Mouse (Mus musculus) lung, postnatal 0 days (tissue): ENCODE measurements around the gene Wnt11. TPM values are rescaled to one million over a fixed set of nuclear protein-coding genes. Genes with fewer than 3 reads are reported as not detected.
A peak's percentile ranks its signal among the peaks of the same experiment; 100 is the strongest.

ENCODE experiments used
- ATAC-seq: fragments of 200-750 bp; cut with Nextera tagmentation; 2 replicates; pipeline ENCODE4 v1.8.0; 2017; ENCODE audit warnings: moderate library complexity
- DNase-seq: peaks from one replicate; pipeline ENCODE4 v3.0.0-alpha.2; 2016; ENCODE audit warnings: low spot score
- H3K27ac ChIP-seq: fragments of 300-500 bp; sonication (generic); 2 replicates; pipeline ENCODE4 v1.5.1; 2014; ENCODE audit warnings: antibody characterized with exemption, mild to moderate bottlenecking, low read length, mixed read lengths
- H3K27me3 ChIP-seq: fragments of 300-500 bp; sonication (generic); replicated peaks from 2 replicates; pipeline ENCODE4 v1.6.1; 2014; ENCODE audit warnings: low read length, mixed read lengths; ENCODE audit not compliant: insufficient read depth
- H3K36me3 ChIP-seq: fragments of 300-500 bp; sonication (generic); 2 replicates; pipeline ENCODE4 v1.6.1; 2014; ENCODE audit warnings: low read length, mixed read lengths; ENCODE audit not compliant: insufficient read depth
- H3K4me1 ChIP-seq: fragments of 300-500 bp; sonication (generic); 2 replicates; pipeline ENCODE4 v1.6.1; 2014; ENCODE audit warnings: antibody characterized with exemption, low read depth, low read length, mixed read lengths; ENCODE audit not compliant: insufficient read depth
- H3K4me2 ChIP-seq: fragments of 300-500 bp; sonication (generic); replicated peaks from 2 replicates; pipeline ENCODE4 v1.6.1; 2014; ENCODE audit warnings: low read depth, mild to moderate bottlenecking, low read length, moderate library complexity, mixed read lengths
- H3K4me3 ChIP-seq: fragments of 300-500 bp; sonication (generic); 2 replicates; pipeline ENCODE4 v1.5.1; 2014; ENCODE audit warnings: low read depth, low read length
- H3K9ac ChIP-seq: fragments of 300-500 bp; sonication (generic); replicated peaks from 2 replicates; pipeline ENCODE4 v1.6.1; 2014; ENCODE audit warnings: low read depth, mild to moderate bottlenecking
- H3K9me3 ChIP-seq: fragments of 300-500 bp; sonication (generic); 2 replicates; pipeline ENCODE4 v1.6.1; 2016; ENCODE audit warnings: low read length, mixed read lengths
- CTCF ChIP-seq: IDR thresholded peaks from 2 replicates; pipeline ENCODE4 v1.5.1; 2016; ENCODE audit warnings: antibody characterized with exemption, mild to moderate bottlenecking
- EP300 ChIP-seq: IDR thresholded peaks from 2 replicates; pipeline ENCODE4 v1.6.1; 2016; ENCODE audit warnings: antibody characterized with exemption, mild to moderate bottlenecking, control low read depth
- WGBS: fragments of 180-500 bp; shearing (Covaris S2); extraction: QIAGEN DNeasy Blood & Tissue Kit; methylation state at CpG from one replicate; pipeline ENCODE4 v1.1.7; 2014; 5-methylcytosine and 5-hydroxymethylcytosine counted together
- polyA plus RNA-seq: library from polyadenylated mRNA; unstranded; fragments of >200 nt; fragmentation: Nextera tagmentation; extraction: Ambion mirVana; gene quantifications from 2 replicates; pipeline ENCODE4 v1.2.1, GENCODE M21; 2015

The Wnt11 gene
- polyA plus RNA-seq, result 10.5 and 11.8 TPM in 2 replicates

DNA sequence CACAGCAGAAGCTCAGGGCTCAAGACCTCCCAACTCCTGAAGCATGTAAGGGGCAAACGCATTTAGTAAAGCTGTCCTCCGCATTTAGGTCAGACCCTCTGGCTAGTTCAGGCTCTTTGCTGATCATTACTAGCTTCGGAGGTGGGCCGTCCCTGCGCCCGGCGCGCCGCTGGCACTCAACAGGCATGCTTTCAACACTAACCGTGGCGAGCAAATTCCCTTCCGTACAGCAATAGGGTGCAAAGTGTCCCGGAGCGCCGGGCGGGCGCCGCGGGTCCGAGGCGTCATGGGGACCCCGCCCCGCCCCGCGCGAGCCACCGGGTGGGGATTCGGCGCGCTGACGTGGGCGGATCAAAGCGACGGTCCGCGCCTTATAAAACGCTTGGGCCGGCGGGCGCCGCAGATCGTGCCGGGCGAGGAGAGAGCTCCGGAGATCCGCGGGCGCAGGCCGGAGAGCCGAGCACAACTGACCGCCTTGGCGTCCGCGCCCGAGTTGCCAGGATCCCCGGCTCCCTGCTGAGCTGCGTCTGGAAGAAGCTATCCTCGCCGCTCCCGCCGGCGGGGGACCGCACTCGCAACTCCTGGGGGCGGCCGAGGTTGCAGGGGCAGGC is at the start of gene Wnt11:
Gene Wnt11, plus strand, starts transcription at position 402 of the 611 bp plus-strand sequence.
- peak; percentile 20; the same call in 1 of the 2 replicates for ATAC-seq
- Histone ChIP-seq H3K9ac (no peak within 1 kb of the TSS; the same call in 1 of the 2 replicates), H3K4me1 (peaks cover 18% of the 10 kb centered on the region), H3K27me3 (no peaks in the 10 kb centered on the region; the same call in 1 of the 2 replicates), H3K9me3 (no peaks in the 10 kb centered on the region), H3K4me3 (peak within 1 kb of the TSS; percentile 50), H3K27ac (no peak within 1 kb of the TSS), H3K4me2 (peak within 1 kb of the TSS; percentile 91), H3K36me3 (no peaks in the 10 kb centered on the region)
- peak; percentile 47 for DNase-seq
- TF ChIP-seq EP300 (no peak), CTCF (no peak)
- under 1% methylated on average over 57 of the region's 66 CpGs for WGBS

DNA sequence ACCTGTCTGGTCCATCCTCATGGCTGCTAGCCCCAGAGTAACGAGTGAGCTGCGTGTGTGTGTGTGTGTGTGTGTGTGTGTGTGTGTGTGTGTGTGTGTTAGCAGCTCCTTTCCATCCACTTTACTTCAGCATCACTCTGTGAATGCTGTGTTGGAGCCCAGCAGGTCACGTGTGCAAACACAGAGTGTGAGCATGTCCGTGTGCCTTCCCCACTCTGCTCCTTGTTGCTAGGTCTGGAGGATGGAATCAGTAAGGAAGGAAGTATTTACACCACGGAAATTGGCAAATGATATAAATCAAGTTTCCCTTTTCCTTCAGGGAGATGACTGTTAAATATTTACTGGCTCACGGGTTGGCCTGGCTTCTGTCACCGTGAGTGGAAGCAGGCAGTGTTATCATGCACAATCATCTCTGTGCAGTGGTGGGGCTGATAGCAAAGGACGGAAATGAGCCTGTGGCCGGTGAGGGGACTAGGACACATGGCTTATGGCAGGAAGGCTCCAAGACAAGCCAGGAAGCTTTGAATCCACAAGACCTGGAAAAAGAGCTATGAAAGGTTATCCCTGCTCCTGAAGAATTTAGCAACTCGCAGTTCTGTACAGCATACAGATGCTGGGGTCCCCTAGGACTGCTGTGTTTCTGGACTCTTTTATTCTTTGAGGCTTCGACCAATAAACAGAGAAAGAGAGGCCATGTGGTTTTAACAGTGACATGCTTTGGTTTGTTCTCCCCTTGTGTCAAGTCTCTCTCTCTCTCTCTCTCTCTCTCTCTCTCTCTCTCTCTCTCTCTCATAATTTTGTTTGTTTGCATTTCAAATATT is 47.9 kb upstream of the Wnt11 start:
- H3K27me3 ChIP-seq, result peaks cover 3% of the 10 kb centered on the region; the same call in 1 of the 2 replicates
- no peak overlapping the region for H3K4me3 ChIP-seq
- WGBS, result 26% methylated on average over 11 of the region's 11 CpGs
- no peaks in the 10 kb centered on the region for H3K9me3 ChIP-seq
- peaks cover 14% of the 10 kb centered on the region for H3K4me1 ChIP-seq
- ATAC-seq, result peak; percentile 47
- no peak overlapping the region for H3K4me2 ChIP-seq
- DNase-seq, result no peak
- 0 out of 2 replicates have a peak, but pooled peaks have one; percentile 29 for TF ChIP-seq EP300
- TF ChIP-seq CTCF, result no peak
- H3K27ac ChIP-seq, result no peak overlapping the region
- H3K9ac ChIP-seq, result no peak overlapping the region
- no peaks in the 10 kb centered on the region for H3K36me3 ChIP-seq

DNA sequence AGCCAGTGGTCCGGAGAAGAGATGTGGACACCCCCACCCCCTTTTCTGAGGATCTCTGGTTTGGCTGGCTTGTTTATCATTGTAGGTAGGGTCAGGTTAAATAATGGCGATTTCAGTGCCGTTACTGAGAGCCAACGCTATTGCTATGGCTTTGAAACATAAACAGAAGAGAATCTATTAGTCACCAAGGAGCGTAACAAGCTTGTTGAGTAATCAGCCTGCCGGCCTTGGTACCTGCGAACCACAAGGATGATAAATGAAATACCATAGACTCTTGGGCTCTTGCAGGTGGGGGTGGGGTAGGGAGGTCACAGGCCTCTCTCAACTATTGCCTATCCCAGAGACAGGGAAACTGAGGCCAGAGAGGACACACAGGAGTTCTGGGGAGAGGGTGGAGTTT is 46.2 kb upstream of the Wnt11 start:
- 46% methylated on average over 7 of the region's 7 CpGs for WGBS
- no peak overlapping the region for H3K4me3 ChIP-seq
- peaks cover 3% of the 10 kb centered on the region; the same call in 1 of the 2 replicates for H3K27me3 ChIP-seq
- H3K9ac ChIP-seq, result no peak overlapping the region
- no peaks in the 10 kb centered on the region for H3K9me3 ChIP-seq
- ATAC-seq (no peak), DNase-seq (peak; percentile 57)
- H3K36me3 ChIP-seq, result no peaks in the 10 kb centered on the region
- H3K4me1 ChIP-seq, result peaks cover 12% of the 10 kb centered on the region
- no peak overlapping the region for H3K27ac ChIP-seq
- TF ChIP-seq EP300 (no peak), CTCF (no peak)
- H3K4me2 ChIP-seq, result no peak overlapping the region

DNA sequence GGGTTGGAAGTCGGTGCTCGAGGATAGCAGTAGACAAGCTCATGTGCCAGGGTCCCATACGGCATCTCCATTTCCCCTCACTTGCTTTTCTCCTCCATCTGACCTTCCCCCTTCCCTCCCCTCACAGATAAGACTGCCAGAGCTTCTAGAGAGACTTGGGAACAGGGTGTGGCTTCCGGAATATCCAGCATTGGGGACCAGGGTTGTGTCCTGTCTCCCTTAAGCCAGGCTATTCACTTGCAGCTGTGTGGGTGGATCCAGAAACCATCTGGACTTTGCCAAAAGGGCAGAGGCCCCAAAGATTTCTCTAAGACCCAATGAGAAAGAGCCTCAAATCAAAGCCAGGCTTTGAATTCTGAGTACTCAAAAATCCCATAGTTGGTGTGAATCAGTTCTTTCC is 45.8 kb upstream of the Wnt11 start:
- TF ChIP-seq EP300, result no peak
- no peak for TF ChIP-seq CTCF
- H3K4me3 ChIP-seq, result no peak overlapping the region
- no peaks in the 10 kb centered on the region for H3K36me3 ChIP-seq
- WGBS, result 64% methylated on average over 4 of the region's 4 CpGs
- H3K9me3 ChIP-seq, result no peaks in the 10 kb centered on the region
- DNase-seq (no peak), ATAC-seq (no peak)
- H3K27ac ChIP-seq, result no peak overlapping the region
- H3K27me3 ChIP-seq, result peaks cover 3% of the 10 kb centered on the region; the same call in 1 of the 2 replicates
- H3K4me1 ChIP-seq, result peaks cover 8% of the 10 kb centered on the region
- H3K9ac ChIP-seq, result no peak overlapping the region
- no peak overlapping the region for H3K4me2 ChIP-seq

DNA sequence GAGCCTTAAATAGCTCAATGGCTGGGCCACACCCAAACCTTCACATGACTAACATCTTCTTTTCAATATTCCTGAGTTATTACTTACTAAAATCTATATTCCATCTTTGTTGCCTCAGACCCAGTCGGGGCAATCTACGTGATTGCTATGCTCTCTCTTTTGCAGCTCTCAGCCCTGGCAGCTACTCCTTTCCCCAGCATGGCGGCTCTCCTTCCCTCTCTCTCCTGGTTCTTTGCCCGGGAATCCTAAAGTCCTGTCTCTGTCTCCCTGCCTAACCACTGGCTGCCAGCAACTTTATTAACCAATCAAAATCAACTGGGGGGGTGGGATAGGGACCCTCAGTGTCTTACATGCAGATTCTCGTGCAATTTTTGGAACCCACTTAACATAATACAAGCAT is 43.0 kb upstream of the Wnt11 start:
- no peak for ATAC-seq
- Histone ChIP-seq H3K27me3 (peaks cover 3% of the 10 kb centered on the region; the same call in 1 of the 2 replicates), H3K9me3 (no peaks in the 10 kb centered on the region), H3K4me2 (no peak overlapping the region), H3K36me3 (no peaks in the 10 kb centered on the region), H3K4me1 (no peaks in the 10 kb centered on the region), H3K4me3 (no peak overlapping the region), H3K9ac (no peak overlapping the region), H3K27ac (no peak overlapping the region)
- no peak for DNase-seq
- WGBS, result 80% methylated on average over 5 of the region's 5 CpGs
- TF ChIP-seq EP300 (no peak), CTCF (no peak)

DNA sequence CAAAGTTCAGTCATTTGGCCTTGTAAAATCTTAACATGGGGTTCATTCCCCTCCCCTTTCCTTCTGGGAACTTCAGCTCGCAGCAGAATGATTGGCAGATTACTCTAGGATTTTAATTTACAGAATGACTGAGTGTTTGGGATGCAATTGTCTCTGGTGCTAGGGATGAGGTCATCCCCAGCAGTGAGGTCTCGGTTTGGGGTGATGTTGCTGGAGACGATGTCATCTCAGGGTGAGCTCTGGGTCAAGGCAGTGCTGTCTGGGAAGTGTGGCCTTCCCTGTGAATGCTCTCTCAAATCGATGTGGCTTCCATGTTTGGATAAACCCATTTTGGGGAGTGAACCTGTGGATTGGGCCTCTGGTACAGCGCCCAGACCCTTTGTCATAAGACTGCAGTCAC is 41.1 kb upstream of the Wnt11 start:
- DNase-seq (no peak), ATAC-seq (peak; percentile 38; the same call in 1 of the 2 replicates)
- Histone ChIP-seq H3K9ac (no peak overlapping the region), H3K4me1 (no peaks in the 10 kb centered on the region), H3K9me3 (no peaks in the 10 kb centered on the region), H3K36me3 (no peaks in the 10 kb centered on the region), H3K4me3 (no peak overlapping the region), H3K27me3 (no peaks in the 10 kb centered on the region), H3K4me2 (no peak overlapping the region), H3K27ac (no peak overlapping the region)
- no peak for TF ChIP-seq EP300
- TF ChIP-seq CTCF, result no peak
- WGBS, result 54% methylated on average over 5 of the region's 5 CpGs
